Mouse (Mus musculus) natural killer cell, adult 2 months (primary cell): Measurements from ENCODE around the gene Wbp11.

ENCODE experiments used
- DNase-seq, 2 experiments: peaks; one replicate each; pipeline ENCODE4 v3.0.0; 2022; ENCODE audit warnings: low spot score in 2 of 2

Wbp11 gene

GRCm38 (mm10) chr6:136827881-136828561, at the start of gene Wbp11:
Gene Wbp11 (minus strand): TSS chr6:136828233.
- peak; percentile 96 for DNase-seq

GRCm38 (mm10) chr6:136875670-136876069, 47.6 kb upstream of the Wbp11 start, which contains the start of gene Mgp:
Gene Mgp (minus strand): TSS chr6:136875823.
- DNase-seq, result no peak

- DNase-seq, result no peak
These were observed 46.6 kb upstream of the Wbp11 start for GRCm38 (mm10) chr6:136874599-136874998.

- no peak for DNase-seq
These were observed 40.9 kb upstream of the Wbp11 start for GRCm38 (mm10) chr6:136868921-136869320.

- no peak for DNase-seq
These were observed 38.1 kb upstream of the Wbp11 start for GRCm38 (mm10) chr6:136866150-136866549.

GRCm38 (mm10) chr6:136865360-136865759, 37.3 kb upstream of the Wbp11 start:
- no peak for DNase-seq

GRCm38 (mm10) chr6:136861020-136861419, 33.0 kb upstream of the Wbp11 start:
- DNase-seq, result peak; percentile 13 to 14

GRCm38 (mm10) chr6:136858420-136858819, 30.4 kb upstream of the Wbp11 start:
- no peak for DNase-seq

- no peak for DNase-seq
These were observed 29.8 kb upstream of the Wbp11 start for GRCm38 (mm10) chr6:136857873-136858260.

- peak; percentile 13 to 26 for DNase-seq
These were observed 29.3 kb upstream of the Wbp11 start, which contains the start of gene Art4 for GRCm38 (mm10) chr6:136857186-136857872. Gene Art4 (minus strand): TSS chr6:136857733.

- DNase-seq, result peak in 1 of 2 experiments; percentile 25
These were observed 28.1 kb upstream of the Wbp11 start for GRCm38 (mm10) chr6:136856071-136856636.

GRCm38 (mm10) chr6:136855183-136855582, 27.1 kb upstream of the Wbp11 start:
- DNase-seq, result no peak

GRCm38 (mm10) chr6:136854361-136854781, 26.3 kb upstream of the Wbp11 start:
- DNase-seq, result peak in 1 of 2 experiments; percentile 24

GRCm38 (mm10) chr6:136852762-136853161, 24.7 kb upstream of the Wbp11 start:
- no peak for DNase-seq

GRCm38 (mm10) chr6:136852348-136852747, 24.3 kb upstream of the Wbp11 start:
- no peak for DNase-seq

GRCm38 (mm10) chr6:136850267-136850666, 22.2 kb upstream of the Wbp11 start:
- DNase-seq, result no peak

- no peak for DNase-seq
These were observed 20.9 kb upstream of the Wbp11 start for GRCm38 (mm10) chr6:136848971-136849370.

- no peak for DNase-seq
These were observed 20.4 kb upstream of the Wbp11 start for GRCm38 (mm10) chr6:136848399-136848798.

GRCm38 (mm10) chr6:136847790-136848189, 19.8 kb upstream of the Wbp11 start:
- peak; percentile 54 to 61 for DNase-seq

GRCm38 (mm10) chr6:136847267-136847666, 19.2 kb upstream of the Wbp11 start:
- no peak for DNase-seq

- DNase-seq, result no peak
These were observed 17.9 kb upstream of the Wbp11 start for GRCm38 (mm10) chr6:136845706-136846480.

GRCm38 (mm10) chr6:136844903-136845302, 16.9 kb upstream of the Wbp11 start:
- no peak for DNase-seq
